Mouse (Mus musculus): ENCODE measurements around the gene Parp2. TPM values are rescaled to one million over a fixed set of nuclear protein-coding genes. Genes with fewer than 3 reads are reported as not detected.
"Not testable (repeated sequence)": the region's sequence is repeated elsewhere in the genome, so short reads cannot be mapped to it uniquely, and the experiment has no call there.

Gene Parp2
- total RNA-seq, 2 experiments from 2014 or later, result 28.7 to 31.1 TPM

DNA sequence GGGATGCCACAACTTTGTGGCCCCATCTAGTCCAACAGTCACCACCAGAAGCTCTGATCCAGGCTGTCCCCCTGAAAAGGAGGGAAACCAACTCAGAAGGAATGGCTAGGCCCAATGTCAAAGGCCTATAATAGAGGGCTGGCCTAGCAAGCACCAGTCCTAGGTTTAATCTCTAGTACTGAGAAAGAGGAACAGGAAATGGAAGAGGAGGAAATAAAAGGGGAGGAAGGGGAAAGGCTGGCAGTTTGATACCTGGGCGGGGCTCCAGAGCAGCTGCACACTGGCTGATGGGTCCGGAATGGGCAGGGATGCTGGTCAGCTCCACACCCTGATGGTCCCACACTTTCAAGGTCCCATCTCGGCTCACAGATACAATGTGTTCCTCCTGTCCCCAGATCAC lies 22.2 kb downstream of the Parp2 start:
- DNase-seq, result no peak

GRCm38 (mm10) chr14:50833964-50834363 lies 26.3 kb downstream of the Parp2 start:
- peak; percentile 10 for DNase-seq

DNA sequence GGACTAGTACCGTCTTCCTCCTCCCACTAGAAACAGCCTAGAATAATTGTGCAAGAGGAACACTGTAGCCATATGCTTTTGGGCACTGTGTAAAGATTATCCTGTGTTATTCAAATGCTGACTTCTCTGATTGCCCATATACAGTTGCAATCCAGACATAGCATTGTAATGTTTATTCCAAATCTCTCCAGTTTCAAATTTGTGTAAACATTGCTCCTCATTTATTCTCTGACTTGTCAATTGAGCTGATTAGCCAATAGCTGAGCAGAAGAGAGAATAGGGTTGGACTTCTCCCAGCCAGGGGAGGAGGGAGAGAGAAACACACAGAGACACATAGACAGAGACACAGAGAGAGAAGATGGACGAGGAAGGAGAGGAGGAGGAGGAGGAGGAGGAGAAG lies 26.8 kb downstream of the Parp2 start:
- DNase-seq, result no peak

DNA sequence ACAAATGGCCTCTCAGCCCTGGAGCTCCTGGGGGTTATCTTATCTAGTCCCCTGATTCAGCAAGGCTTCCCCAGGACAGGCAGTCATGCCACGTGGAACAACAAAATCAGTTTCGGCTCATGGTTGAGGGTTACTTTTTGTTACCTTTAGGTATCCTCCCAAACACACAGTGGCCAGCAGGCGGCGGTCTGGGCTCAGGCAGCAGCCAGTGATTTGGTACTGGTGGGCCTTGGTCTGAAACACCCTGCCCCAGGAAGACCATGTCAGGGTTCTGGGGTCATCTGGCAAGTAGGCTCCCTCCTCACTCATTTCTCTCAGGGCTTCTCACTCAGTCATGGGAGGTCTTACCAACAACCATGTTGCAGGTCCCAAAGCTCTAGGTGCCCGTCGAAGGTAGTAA lies 29.6 kb downstream of the Parp2 start:
- peak; percentile 16 for DNase-seq

GRCm38 (mm10) chr14:50855788-50856187 lies 48.1 kb downstream of the Parp2 start:
- no peak for DNase-seq

GRCm38 (mm10) chr14:50862641-50863040 lies 55.0 kb downstream of the Parp2 start:
- no peak for DNase-seq

DNA sequence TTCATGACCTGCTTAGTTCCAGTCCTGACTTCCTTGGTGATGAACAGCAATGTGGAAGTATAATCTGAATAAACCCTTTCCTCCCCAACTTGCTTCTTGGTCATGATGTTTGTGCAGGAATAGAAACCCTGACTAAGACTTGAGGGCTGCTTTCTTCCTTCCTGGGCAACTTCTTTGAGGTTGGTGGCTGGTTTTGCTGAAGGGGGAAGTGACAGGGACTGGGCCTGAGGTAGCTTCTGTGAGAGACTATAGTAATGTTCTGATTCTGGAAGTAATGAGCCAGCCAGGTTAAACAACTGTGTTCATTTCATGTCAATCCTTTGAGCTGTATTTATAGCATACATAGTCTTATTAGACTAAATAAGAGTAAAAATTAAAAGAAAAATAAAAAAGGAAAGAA lies 57.4 kb downstream of the Parp2 start:
- not testable (repeated sequence) for DNase-seq

- DNase-seq, result no peak
Measured at GRCm38 (mm10) chr14:50866966-50867365, 59.3 kb downstream of the Parp2 start.

- no peak for DNase-seq
Measured at GRCm38 (mm10) chr14:50868211-50868610, 60.6 kb downstream of the Parp2 start.

GRCm38 (mm10) chr14:50868656-50869055 lies 61.0 kb downstream of the Parp2 start:
- no peak for DNase-seq

DNA sequence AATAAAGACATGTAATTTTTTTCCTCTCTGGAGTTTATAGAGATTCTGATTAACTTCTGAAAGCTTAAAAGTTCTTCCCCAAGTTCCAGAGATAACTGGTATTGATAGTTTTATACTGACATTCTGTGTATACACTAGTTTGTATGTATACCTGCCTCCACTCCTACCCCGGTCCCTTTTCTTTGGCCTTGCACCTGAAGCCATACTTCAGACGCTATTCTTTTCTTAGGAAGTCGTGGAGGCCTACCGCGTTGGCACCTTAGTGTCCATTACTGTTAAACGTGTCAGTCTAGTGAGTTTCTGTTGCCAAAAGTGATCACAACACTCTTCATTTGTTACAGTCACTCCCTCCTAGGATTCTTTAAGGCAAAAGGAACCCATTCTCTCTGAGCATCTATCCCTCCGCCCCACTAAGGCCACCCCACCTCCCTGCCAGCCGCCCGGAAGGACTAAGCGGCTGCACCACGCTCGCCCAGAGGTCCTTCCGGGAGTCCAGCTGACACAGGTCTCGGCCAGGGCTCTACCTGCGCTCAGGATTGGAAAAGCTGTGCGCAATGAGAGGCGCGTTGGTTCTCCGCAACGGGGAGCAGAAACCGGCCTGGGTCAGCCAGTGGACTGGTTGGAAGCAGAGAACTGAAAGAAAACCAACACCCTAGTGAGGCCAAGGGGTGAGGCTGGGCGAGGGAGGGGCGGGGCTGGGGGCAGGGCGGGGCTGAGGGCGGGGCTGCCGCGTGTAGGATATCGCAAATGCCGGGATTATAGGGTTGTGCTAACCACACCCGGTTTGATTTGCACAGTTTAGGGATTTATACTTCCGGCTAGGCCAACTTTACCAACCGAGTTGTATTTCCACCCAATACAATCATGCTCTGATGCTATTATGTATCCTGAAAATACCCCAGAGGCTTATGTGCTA lies 62.5 kb downstream of the Parp2 start, which contains the start of gene Tep1:
Gene Tep1 (minus strand): TSS at position 672 of the 916 bp plus-strand sequence.
- DNase-seq, result peak; percentile 80

GRCm38 (mm10) chr14:50870805-50871143 lies 63.1 kb downstream of the Parp2 start:
- DNase-seq, result no peak

Other genes starting within 250 kb of the Parp2 start
- gene Olfr744, start 193.0 kb upstream of the Parp2 start, total RNA-seq (2021), result not detected
- not detected for gene Olfr745, start 168.5 kb upstream of the Parp2 start, total RNA-seq (2021)
- gene Olfr746, start 160.8 kb upstream of the Parp2 start, total RNA-seq (2021), result not detected
- not detected for gene Olfr747, start 114.6 kb upstream of the Parp2 start, total RNA-seq (2021)
- not detected for gene Olfr748, start 100.5 kb upstream of the Parp2 start, total RNA-seq (2021)
- gene Olfr749, start 62.7 kb upstream of the Parp2 start, total RNA-seq (2021), result not detected
- 10 to 100 TPM; 36.4 to 47.9 TPM for gene Ttc5, start 22.3 kb upstream of the Parp2 start, total RNA-seq (2021)
- under 1 TPM; 0.24 to 0.78 TPM for gene Ccnb1ip1, start 109 bp upstream of the Parp2 start, total RNA-seq (2021)
- 10 to 100 TPM; 18.8 to 26.2 TPM for gene Tep1, start 62.7 kb downstream of the Parp2 start, total RNA-seq (2021)
- 1 to 10 TPM; 2.1 to 7.9 TPM for gene Klhl33, start 89.7 kb downstream of the Parp2 start, total RNA-seq (2021)
- gene Osgep, start 117.1 kb downstream of the Parp2 start, total RNA-seq (2021), result 10 to 100 TPM; 62.7 to 76.7 TPM
- 10 to 100 TPM; 69.9 to 71.6 TPM for gene Apex1, start 117.1 kb downstream of the Parp2 start, total RNA-seq (2021)
- 10 to 100 TPM; 41.0 to 46.3 TPM for gene Pip4p1, start 123.0 kb downstream of the Parp2 start, total RNA-seq (2021)
- gene Pnp, start 123.2 kb downstream of the Parp2 start, total RNA-seq (2021), result 10 to 100 TPM; 36.8 to 53.0 TPM
- 10 to 100 TPM; 37.1 to 48.5 TPM for gene Gm49342, start 136.7 kb downstream of the Parp2 start, total RNA-seq (2021)
- 1 to 10 TPM; 2.1 to 2.7 TPM for gene Pnp2, start 148.2 kb downstream of the Parp2 start, total RNA-seq (2021)
- under 1 TPM; 0.24 to 0.33 TPM for gene Rnase10, start 199.9 kb downstream of the Parp2 start, total RNA-seq (2021)
- gene Rnase9, start 234.0 kb downstream of the Parp2 start, total RNA-seq (2021), result not detected
- not detected for gene Rnase11, start 242.3 kb downstream of the Parp2 start, total RNA-seq (2021)
- gene Rnase12, start 249.8 kb downstream of the Parp2 start, total RNA-seq (2021), result not detected